Mouse (Mus musculus): Measurements from ENCODE around the gene Shf.
"Not testable (repeated sequence)": the region's sequence is repeated elsewhere in the genome, so short reads cannot be mapped to it uniquely, and the experiment has no call there.

Shf gene

DNA sequence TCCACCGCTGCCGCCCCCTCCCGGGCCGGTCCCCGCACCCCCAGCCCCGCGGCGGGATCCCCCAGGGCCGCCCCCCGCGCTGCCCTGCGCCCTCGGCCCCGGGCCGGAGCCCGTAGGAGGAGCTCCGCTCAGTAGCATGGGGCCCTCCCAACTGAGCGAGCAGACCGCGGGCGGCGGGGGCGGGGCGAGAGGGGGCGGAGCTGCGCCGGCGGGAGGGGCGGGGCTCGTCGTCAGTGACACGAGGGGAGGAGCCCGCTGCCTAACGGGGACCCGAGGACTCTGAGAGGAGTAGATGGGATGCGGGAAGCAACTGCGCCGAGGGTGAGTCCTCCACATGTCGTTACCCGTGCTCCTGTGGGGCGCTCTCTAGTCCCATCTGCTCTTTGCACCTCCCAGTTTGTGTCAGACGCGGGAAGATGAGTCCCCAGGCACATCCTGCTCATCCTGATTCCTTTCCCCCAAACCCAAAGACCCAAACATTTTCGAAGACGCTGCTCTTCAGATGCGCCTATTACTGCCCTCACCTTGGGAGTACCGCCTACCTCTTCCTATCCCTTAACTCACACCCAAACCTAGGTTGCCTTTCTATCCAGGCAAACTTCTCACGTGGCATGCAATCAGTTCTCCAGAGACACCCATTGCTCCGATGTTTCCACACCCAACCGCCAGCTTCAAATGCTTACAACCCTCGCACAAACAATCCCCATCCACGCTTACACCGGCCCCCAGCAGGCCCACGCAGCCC, at the start of gene Shf:
TSS of gene Shf (minus strand) at position 168 of the 745 bp plus-strand sequence.
- DNase-seq (ENCODE audit: low read depth) = peak; percentile 88

DNA sequence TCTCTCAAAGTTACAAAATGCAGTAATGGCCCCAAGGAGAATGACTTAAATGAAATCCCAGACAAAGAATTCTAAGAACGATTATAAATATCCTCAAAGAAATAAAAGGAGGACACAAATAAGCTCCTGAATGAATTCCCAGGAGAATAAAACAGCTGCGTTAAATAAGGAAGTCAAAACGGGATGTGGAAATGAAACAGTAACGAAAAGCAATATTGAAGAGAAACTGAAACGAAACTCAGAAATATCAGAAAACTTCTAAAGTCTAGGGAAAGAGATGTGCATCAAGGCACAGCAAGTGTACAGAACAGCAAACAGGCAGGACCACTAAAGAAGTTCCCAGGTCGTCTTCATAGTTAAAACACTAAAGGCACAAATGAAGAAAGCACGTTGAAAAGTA, 40.0 kb upstream of the Shf start:
- no peak for DNase-seq (ENCODE audit: low read depth)

DNA sequence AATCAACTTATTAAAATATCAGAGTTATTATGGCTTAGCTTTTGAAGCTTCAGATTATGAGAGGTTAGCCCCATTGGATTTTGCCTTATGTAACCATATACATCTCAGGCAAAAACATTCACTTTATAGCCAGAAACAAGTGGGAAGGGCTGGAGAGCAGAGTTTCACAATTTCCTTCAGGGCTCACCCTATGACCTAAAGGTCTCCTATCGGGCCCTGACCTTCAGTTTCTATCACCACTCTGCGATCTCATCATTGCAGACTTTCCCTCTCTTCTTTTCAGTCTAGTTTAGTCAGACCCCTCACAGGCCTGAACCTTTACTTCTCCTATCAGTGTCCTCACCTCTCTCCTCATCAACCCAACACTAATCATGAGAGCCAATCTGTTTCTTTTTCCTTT, 38.6 kb upstream of the Shf start:
- DNase-seq (ENCODE audit: low read depth) = peak; percentile 4

DNA sequence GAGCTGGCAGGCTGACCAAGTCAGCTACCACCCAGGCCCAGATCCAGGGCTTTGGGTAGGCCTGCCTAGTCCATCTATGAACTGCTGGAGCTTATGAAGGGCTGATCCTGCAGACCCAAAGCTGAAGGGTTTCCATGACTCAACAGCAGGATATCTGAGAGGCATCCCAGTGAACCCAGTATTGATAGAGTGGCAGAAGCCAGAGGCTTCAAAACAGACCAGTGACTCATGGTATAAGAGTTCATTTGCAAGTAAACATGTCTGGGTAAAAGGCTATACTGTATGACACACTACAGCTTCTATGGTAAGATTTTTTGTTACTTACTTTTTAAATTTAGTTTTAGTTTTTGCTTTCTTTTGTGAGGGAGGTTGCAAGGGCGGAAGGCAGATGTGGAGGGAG, 27.2 kb upstream of the Shf start:
- no peak for DNase-seq (ENCODE audit: low read depth)

DNA sequence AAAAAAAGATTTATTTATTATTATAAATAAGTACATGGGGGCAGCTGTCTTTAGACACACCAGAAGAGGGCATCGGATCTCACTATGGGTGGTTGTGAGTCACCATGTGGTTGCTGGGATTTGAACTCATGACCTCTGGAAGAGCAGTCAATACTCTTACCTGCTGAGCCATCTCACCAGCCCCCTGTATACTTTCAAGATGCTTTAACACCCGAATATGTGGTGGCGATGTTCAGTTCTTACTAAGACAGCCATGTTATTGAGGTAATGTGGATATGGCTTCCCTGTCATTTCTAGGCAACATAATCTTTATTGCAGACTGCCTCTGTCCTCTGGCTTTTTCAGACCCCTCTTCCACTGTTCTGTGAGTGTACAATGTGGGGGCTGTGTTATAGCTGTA, 18.2 kb upstream of the Shf start:
- DNase-seq (ENCODE audit: low read depth) = not testable (repeated sequence)

DNA sequence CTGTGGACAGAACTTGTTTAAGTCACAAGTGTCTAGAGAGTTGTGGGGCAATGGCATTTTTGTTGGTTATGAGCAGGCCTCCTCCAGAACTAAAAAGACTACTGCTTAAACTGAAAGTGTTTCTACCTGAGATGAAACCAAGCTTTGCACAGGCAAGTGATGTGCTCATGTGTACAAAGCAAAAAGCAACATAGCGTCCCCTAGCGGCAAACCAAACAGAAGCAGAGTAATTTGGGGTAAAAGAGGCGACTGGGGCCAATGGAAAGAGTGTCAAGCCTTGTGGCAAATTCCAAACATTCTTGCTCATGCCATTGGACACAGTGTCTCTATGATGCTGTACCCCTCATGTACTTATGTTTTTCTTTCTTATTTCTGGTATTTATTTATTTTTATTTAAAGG, 16.1 kb upstream of the Shf start:
- DNase-seq (ENCODE audit: low read depth) = peak; percentile 32

DNA sequence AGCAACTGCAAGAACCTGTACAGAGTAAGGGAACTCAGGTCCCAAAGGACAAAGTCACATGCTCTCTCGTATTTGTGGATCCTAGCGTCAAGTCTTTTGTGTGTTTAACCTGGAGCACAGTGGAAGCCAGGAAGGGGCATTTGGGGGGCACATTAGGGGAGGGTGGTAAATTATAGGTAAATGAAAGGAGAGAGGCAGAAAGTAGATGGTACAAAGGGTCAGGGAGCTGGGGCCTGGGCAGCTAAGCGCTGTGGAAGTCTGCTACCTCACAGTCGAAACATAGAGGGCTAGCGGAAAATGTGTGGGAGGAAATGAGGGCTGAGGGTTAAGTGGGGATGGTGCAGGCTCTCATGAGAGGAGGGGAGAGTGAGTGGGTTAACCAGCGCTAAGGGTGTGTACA, 13.2 kb upstream of the Shf start:
- no peak for DNase-seq (ENCODE audit: low read depth)

DNA sequence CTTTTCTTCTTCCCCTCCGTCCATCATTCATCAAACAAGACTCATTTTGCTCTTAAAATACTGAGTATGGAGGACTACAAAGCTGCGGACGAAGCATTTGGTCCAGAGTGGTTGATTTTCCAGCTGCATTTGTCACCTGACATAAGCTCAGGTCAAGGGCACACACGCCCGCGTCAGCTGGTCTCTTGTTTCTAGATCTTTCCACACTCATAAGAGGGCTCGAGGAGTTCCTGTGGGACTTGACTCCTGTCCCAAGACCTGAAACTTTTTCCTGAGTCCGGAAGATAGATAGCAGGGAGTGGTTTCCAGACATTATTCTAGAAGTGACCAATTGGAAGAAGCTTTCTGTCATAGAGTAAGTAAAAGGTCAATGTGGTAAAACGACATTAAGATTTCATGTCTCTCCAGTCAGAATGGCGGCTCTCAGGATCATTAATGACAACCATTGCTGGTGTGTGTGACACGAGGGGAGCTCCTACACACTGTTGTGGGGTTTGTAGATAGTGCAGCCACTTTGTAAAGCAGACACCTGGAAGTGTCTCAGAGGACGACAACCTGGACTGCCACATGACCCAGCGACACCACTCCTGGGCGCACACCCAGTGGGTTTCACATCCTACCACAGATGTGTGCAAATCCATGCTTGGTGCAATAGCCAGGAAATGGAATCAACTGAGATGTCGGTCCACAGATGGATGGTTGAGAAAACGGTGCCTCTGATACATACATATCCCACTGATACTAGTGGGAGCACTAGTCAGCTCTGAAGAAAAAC, 12.6 kb upstream of the Shf start:
- no peak for DNase-seq (ENCODE audit: low read depth)

DNA sequence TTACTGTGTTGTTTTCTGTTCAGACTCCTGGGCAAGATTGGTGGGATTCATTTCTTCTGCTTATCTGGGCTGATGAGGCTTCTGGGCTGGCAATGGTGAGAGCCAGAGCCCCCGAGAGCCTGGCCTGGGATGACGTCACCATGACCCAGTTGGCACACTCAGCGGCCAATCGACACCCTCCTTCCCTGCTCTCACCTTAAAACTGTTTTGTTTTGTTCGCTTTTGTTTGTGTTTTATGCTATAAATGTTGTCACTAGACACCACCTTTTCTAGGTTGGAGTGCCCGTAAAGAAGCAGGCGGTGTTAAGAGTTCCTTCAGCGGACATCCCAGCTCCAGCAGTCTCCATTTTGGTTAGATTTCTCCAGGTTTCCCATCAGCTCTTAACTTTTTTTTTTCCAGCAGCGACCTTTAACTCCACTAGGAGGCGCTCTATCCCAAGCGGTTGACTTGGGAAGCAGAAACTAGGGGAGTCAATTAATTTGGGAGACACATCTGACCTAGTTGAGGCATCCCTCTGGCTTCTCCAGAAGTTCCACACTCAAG, 11.9 kb upstream of the Shf start:
- peak; percentile 78 for DNase-seq (ENCODE audit: low read depth)

DNA sequence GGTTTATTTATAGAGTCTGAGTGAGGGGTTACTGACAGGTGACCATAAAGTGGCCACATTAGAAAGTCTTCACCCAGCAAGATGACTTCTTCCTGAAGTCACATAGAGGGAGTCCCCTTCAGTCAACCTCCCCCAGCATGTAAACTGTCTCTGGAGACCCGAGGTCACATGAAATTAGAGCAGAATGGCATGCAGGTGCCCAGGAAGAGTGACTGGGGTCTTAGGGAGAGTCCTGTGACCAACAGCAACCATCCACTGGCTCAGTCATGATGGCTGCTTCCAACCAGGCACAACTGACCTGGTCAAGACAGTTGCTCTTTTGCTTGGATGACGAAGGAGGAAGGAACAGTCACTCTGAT, 10.3 kb upstream of the Shf start:
- no peak for DNase-seq (ENCODE audit: low read depth)

DNA sequence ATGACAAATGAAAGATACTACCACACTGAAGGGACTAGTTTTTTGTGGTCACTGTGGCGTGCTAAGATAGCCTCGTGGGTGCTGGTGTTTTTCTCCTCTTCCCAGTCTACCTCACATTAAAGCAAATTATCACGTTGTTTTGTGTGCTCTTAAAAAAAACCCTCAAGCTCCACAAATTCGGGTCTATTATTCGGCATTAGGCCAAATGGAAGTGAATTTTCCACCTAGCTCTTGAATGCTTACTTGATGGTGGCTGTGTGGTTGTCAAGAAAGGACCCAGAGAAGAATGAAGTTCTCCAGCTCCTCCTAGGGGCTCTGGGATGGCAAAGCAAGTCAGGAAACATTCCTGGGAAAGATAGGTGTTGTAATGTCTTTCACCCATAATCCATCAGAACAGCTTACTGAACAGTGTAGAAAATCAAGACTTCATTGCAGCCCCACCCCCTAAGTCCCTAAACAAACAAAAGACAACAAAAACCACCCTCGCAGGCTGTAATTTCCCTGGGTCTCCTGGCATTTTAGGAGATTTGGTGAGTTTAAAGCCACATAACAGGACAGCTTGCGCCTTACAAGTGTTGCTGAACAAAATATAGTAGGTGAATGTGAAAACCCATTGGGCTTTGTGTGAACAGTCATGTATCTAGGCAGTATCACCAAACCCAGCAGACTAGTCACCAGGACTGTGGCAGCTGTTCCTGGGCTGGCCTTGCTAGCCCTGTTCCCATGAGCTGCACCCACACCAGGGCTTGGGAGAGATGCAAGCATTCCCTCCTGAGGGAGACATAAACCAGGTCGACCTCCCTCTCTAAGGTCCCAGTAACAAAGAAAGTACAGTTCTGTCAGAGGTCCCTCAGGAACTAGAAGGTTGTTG, 9.7 kb upstream of the Shf start:
- peak; percentile 86 for DNase-seq (ENCODE audit: low read depth)

DNA sequence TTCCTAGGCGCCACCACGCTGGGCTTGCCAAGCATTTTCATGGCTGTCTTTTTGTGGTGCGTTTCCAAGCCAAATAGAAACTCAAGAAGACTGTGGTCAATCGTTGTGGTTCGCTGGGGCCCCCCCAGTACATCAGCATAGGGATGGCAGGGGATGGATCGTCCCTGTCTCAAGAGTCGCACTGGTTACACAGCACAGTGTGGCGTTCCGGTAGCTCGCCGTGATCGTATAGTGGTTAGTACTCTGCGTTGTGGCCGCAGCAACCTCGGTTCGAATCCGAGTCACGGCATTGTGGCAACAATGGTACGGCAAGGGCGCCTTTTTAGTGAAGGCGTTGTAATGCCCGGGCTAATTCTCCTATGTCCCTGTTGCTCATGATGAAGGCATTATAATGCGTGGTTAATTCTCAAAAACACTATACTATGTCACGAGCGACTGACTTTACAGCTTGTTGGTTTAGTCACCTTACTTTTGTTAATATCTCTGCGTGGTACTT, 8.8 kb upstream of the Shf start:
- DNase-seq (ENCODE audit: low read depth) = peak; percentile 90

DNA sequence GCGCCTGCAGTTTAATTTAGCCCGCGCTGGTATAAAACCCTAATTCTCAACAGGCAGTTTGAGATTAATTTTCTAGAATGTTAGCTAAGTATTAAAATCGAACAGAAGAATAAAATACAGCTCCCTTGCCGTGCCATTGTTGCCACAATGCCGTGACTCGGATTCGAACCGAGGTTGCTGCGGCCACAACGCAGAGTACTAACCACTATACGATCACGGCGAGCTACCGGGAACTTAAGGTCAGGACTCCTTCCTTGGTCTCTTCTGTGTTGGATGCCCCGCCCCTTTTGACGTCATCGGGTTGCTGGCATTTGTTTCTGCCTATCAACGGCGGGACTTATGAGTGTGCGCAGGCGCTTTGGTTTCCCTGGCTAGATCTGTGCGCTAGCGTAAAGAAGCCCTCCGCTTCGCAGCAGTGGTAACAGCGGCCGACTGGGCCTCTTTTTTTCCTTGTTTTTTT, 8.3 kb upstream of the Shf start:
- DNase-seq (ENCODE audit: low read depth) = peak; percentile 98

DNA sequence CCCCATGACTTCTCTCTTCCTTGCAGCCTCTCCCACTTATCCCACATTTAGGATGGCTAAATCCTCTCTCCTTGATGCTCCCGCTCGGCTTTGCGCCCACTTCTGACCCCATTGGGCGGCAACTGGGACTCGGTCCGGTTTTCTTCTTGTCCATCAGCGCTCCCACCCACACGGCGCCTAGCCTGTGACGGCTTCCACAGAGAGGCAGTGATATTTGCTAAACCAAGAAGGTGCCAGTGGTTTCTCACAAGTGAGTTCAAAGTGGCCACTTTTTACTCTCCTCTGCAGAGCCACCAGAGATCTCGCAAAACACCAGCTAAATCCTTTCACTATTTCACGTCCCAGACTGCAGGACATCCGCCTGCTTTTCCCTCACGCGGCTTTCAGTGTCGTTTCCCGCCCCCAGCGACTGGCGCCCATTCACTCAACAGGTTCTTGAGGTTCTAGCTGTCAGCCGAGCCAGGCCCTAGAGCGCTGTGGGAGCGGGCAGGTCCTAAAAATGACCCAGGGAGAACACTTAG, 7.1 kb upstream of the Shf start:
- DNase-seq (ENCODE audit: low read depth) = peak; percentile 75

DNA sequence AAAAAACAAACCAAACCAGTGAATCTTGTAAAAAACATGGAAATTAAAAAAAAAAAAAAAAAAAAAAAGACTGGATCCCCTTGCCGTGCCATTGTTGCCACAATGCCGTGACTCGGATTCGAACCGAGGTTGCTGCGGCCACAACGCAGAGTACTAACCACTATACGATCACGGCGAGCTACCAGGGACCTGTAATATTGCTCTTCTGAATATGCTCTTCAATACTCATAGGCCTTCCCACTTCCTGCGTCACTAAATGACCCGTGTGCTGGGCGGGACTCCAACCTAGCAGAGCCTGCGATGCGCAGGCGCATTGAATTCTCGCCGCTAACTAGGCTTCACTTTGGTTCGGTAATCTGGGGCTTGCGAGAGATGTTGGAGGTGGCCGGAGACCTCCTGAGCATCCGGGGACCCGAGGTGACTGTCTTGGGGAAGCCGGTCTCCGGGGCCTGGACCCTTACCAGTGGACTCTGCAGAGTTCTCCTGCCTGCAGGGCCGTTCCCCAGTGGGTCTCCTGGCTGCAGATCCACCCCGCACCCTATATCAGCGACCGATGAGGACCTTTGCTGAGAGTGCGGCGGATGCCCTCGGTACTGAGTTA, 6.5 kb upstream of the Shf start:
- peak; percentile 98 for DNase-seq (ENCODE audit: low read depth)

DNA sequence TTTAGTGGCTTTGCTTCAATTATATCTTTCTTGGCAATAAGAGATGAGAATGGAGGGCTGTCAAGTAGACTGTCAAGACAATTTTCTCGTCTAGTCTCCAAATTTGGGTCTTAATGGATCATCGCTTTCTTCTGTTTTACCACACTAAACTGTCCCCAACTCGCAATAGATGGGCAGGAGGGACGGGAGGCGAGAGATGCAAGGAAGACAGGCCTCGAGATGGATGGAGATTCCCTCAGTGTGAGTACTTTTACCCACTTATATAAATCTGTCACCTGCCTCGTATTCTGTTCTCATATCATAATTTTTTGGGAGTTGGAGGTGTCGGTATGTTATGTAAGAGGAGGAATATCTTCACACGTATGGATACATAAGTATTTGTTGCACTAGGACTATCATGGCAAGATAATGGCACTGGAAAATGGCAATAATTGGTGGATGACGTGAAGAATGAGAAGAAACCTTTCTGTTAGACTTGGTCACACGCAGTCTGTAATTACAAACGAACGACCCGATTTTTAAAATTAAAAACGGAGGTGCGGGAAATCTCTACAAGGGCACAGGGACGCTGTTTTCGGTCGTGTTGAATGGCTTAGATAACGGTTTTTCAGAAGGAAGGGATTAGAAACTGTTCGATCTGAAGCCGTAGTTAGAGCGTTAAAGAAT, 5.8 kb upstream of the Shf start:
- peak; percentile 74 for DNase-seq (ENCODE audit: low read depth)

DNA sequence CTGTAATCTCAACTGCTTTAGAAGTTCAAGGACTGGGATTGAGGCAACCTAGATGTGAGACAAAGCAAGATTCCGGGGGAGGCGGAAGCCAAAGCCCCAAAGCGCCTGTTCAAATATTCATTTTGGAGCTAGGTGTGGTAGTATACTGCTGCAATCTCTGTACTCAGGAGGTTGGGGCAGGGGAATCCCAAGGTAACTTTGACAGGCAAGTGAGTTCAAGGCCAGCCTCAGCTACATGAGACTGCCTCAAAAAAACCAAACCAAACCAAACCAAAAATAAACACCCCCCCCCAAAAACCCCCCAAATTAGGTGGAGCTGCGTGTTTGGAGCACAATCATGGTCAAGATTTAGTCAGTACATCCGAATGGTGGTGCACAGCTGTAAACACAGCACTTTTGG, 5.0 kb upstream of the Shf start:
- peak; percentile 38 for DNase-seq (ENCODE audit: low read depth)

DNA sequence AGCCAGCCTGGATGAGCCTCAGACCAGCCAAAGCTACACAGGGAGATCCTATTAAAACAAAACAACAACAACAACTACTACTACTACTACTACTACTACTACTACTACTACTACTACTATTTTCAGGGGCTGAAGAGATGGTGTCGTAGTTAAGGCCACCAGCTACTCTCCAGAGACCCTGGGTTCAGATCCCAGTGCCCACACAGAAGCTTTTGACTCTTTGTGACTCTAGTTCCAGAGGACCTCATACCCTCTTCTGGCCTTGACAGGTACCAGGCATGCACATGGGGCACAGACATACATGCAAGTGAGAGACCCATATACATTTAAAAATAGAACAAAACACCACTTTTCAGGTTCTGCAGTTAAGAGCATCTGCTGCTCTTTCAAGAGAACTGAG, 3.6 kb upstream of the Shf start:
- no peak for DNase-seq (ENCODE audit: low read depth)

DNA sequence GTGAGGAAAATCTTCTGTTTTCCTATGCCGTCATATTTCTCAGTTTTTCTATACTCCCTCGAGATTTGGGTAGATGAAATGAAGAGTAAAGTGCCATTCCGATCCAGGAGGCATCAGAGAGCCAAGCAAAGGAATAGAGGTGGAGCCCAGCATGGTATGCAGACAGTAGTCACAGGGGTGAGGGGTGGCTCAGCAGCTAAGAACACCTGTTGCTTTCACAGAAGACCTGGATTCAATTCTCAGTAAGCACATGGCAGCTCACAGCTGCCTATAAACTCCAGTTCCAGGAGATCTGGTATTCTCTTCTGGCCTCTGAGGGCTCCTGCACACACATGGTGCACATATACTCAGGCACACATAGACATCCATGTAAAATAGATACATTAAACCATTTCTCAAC, 3.1 kb upstream of the Shf start:
- no peak for DNase-seq (ENCODE audit: low read depth)

DNA sequence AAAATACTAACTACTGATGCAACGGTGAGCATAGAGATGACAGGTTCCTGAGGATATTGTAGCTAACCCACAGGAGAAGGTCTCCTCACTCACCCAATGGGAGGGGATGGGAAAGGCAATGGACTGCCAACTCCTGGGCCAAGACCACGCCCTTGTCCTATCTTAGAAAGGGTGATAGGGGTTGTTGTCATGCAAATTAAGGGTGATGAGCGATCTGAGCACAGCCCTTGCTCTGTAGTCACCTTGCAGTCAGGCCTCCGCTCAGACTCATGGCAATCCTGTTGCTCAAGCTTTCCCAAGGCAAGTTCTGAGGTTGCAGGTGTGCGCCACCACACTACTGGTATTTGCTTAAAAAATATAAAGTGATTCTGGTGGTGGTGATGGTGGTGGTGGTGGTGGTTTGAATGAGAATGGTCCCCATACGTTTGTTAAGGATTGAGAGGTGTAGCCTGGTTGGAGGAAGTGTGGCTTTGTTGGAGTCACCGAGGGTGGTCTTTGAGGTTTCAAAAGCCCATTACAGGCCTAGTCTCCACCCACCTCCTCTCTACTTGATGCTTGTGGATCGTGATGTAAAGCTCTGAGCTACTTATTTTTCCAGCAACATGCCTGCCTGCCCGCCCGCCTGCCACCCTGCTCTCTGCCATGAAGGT, 1.3 kb upstream of the Shf start:
- DNase-seq (ENCODE audit: low read depth) = peak; percentile 45
